Mouse (Mus musculus) liver, embryonic 14.5 days (tissue): ENCODE data around the gene Dock2.

Source experiments
- CTCF ChIP-seq: IDR thresholded peaks from 2 replicates; pipeline ENCODE4 v1.5.1; 2016; ENCODE audit warnings: antibody characterized with exemption, low read depth, control low read depth
- EP300 ChIP-seq: IDR thresholded peaks from 2 replicates; pipeline ENCODE4 v1.6.1; 2016; ENCODE audit warnings: antibody characterized with exemption, low read depth

- TF ChIP-seq CTCF: no peak
- TF ChIP-seq EP300: no peak
Measured at GRCm38 (mm10) chr11:34776054-34776453, 7.6 kb downstream of the Dock2 start.
